Mouse (Mus musculus) heart, embryonic 16.5 days (tissue): ENCODE measurements around the gene Slc1a2. TPM values are rescaled to one million over a fixed set of nuclear protein-coding genes. Genes with fewer than 3 reads are reported as not detected.

Source experiments
- ATAC-seq: fragments of 200-750 bp; cut with Nextera tagmentation; replicated peaks from 2 replicates; pipeline ENCODE4 v1.8.0; 2017; ENCODE audit warnings: moderate number of reproducible peaks; ENCODE audit not compliant: insufficient read depth, low FRiP score; ENCODE audit errors: extremely low read depth
- H3K27ac ChIP-seq: fragments of 300-500 bp; sonication (generic); 2 replicates; pipeline ENCODE4 v1.5.1; 2014; ENCODE audit warnings: mild to moderate bottlenecking, low read length, control low read depth, moderate library complexity
- H3K27me3 ChIP-seq: fragments of 300-500 bp; sonication (generic); 2 replicates; pipeline ENCODE4 v1.6.1; 2014; ENCODE audit warnings: low read length, mixed read lengths; ENCODE audit not compliant: control insufficient read depth, insufficient read depth
- H3K36me3 ChIP-seq: fragments of 300-500 bp; sonication (generic); 2 replicates; pipeline ENCODE4 v1.6.1; 2014; ENCODE audit not compliant: control insufficient read depth, insufficient read depth
- H3K4me1 ChIP-seq: fragments of 300-500 bp; sonication (generic); 2 replicates; pipeline ENCODE4 v1.6.1; 2014; ENCODE audit warnings: low read length, mixed read lengths; ENCODE audit not compliant: control insufficient read depth, insufficient read depth
- H3K4me2 ChIP-seq: fragments of 300-500 bp; sonication (generic); 2 replicates; pipeline ENCODE4 v1.6.1; 2014; ENCODE audit warnings: low read depth, mild to moderate bottlenecking, control low read depth, low read length
- H3K4me3 ChIP-seq: fragments of 300-500 bp; sonication (generic); 2 replicates; pipeline ENCODE4 v1.5.1; 2014; ENCODE audit warnings: mild to moderate bottlenecking, control low read depth, low read length
- H3K9ac ChIP-seq: fragments of 300-500 bp; sonication (generic); 2 replicates; pipeline ENCODE4 v1.6.1; 2014; ENCODE audit warnings: low read length, control low read depth
- H3K9me3 ChIP-seq: fragments of 300-500 bp; sonication (generic); replicated peaks from 2 replicates; pipeline ENCODE4 v1.6.1; 2016; ENCODE audit warnings: low read length; ENCODE audit not compliant: control insufficient read depth
- WGBS: fragments of 180-500 bp; shearing (Covaris S2); extraction: QIAGEN DNeasy Blood & Tissue Kit; methylation state at CpG from one replicate; pipeline ENCODE4 v1.1.7; 2014; 5-methylcytosine and 5-hydroxymethylcytosine counted together
- polyA plus RNA-seq: library from polyadenylated mRNA; unstranded; fragments of >200 nt; fragmentation: Nextera tagmentation; extraction: Ambion mirVana; gene quantifications from 2 replicates; pipeline ENCODE4 v1.2.1, GENCODE M21; 2015

The Slc1a2 gene
- 0.14 and 0.32 TPM in 2 replicates for polyA plus RNA-seq

- Histone ChIP-seq H3K36me3 (no peaks in the 10 kb centered on the region), H3K9me3 (no peaks in the 10 kb centered on the region), H3K4me1 (peaks cover 3% of the 10 kb centered on the region; the same call in 1 of the 2 replicates), H3K9ac (peak within 1 kb of the TSS; percentile 68), H3K4me2 (peak within 1 kb of the TSS; percentile 99), H3K4me3 (peak within 1 kb of the TSS; percentile 71), H3K27me3 (peaks cover 25% of the 10 kb centered on the region), H3K27ac (no peak within 1 kb of the TSS)
- no peak for ATAC-seq
- 4% methylated on average over 20 of the region's 20 CpGs for WGBS
Measured at GRCm38 (mm10) chr2:102658163-102658660, at the start of gene Slc1a2. TSS of gene Slc1a2 (plus strand) at chr2:102658659.

- Histone ChIP-seq H3K27ac (no peak overlapping the region), H3K9ac (no peak overlapping the region), H3K4me3 (no peak overlapping the region), H3K4me1 (no peaks in the 10 kb centered on the region), H3K27me3 (no peaks in the 10 kb centered on the region), H3K9me3 (no peaks in the 10 kb centered on the region), H3K36me3 (no peaks in the 10 kb centered on the region), H3K4me2 (no peak overlapping the region)
- ATAC-seq = no peak
- WGBS = 90% methylated on average over 4 of the region's 4 CpGs
Measured at GRCm38 (mm10) chr2:102610485-102610884, 48.0 kb upstream of the Slc1a2 start.

GRCm38 (mm10) chr2:102616637-102617036 lies 41.8 kb upstream of the Slc1a2 start:
- WGBS = 48% methylated on average over 2 of the region's 2 CpGs
- no peak overlapping the region for H3K4me3 ChIP-seq
- ATAC-seq = no peak
- H3K9me3 ChIP-seq = no peaks in the 10 kb centered on the region
- no peak overlapping the region for H3K9ac ChIP-seq
- H3K27me3 ChIP-seq = no peaks in the 10 kb centered on the region
- no peaks in the 10 kb centered on the region for H3K36me3 ChIP-seq
- H3K4me2 ChIP-seq = no peak overlapping the region
- no peak overlapping the region for H3K27ac ChIP-seq
- no peaks in the 10 kb centered on the region for H3K4me1 ChIP-seq

- Histone ChIP-seq H3K9ac (no peak overlapping the region), H3K27me3 (no peaks in the 10 kb centered on the region), H3K4me3 (no peak overlapping the region), H3K9me3 (no peaks in the 10 kb centered on the region), H3K36me3 (no peaks in the 10 kb centered on the region), H3K27ac (no peak overlapping the region), H3K4me1 (no peaks in the 10 kb centered on the region), H3K4me2 (no peak overlapping the region)
- ATAC-seq = no peak
- 84% methylated on average over 12 of the region's 12 CpGs for WGBS
Measured at GRCm38 (mm10) chr2:102620744-102621429, 37.6 kb upstream of the Slc1a2 start.

- H3K36me3 ChIP-seq = no peaks in the 10 kb centered on the region
- H3K4me2 ChIP-seq = no peak overlapping the region
- no peaks in the 10 kb centered on the region for H3K9me3 ChIP-seq
- no peaks in the 10 kb centered on the region for H3K27me3 ChIP-seq
- no peak overlapping the region for H3K4me3 ChIP-seq
- 77% methylated on average over 5 of the region's 5 CpGs for WGBS
- no peak overlapping the region for H3K27ac ChIP-seq
- ATAC-seq = no peak
- no peak overlapping the region for H3K9ac ChIP-seq
- no peaks in the 10 kb centered on the region for H3K4me1 ChIP-seq
Measured at GRCm38 (mm10) chr2:102622176-102622575, 36.3 kb upstream of the Slc1a2 start.

- no peak for ATAC-seq
- Histone ChIP-seq H3K27ac (no peak overlapping the region), H3K27me3 (no peaks in the 10 kb centered on the region), H3K4me1 (no peaks in the 10 kb centered on the region), H3K4me3 (no peak overlapping the region), H3K36me3 (no peaks in the 10 kb centered on the region), H3K4me2 (no peak overlapping the region), H3K9ac (no peak overlapping the region), H3K9me3 (no peaks in the 10 kb centered on the region)
Measured at GRCm38 (mm10) chr2:102622943-102623342, 35.5 kb upstream of the Slc1a2 start.

GRCm38 (mm10) chr2:102624538-102624937 lies 33.9 kb upstream of the Slc1a2 start:
- Histone ChIP-seq H3K4me2 (no peak overlapping the region), H3K9ac (no peak overlapping the region), H3K36me3 (no peaks in the 10 kb centered on the region), H3K4me3 (no peak overlapping the region), H3K27me3 (no peaks in the 10 kb centered on the region), H3K9me3 (no peaks in the 10 kb centered on the region), H3K27ac (no peak overlapping the region), H3K4me1 (no peaks in the 10 kb centered on the region)
- ATAC-seq = no peak
- 87% methylated on average over 1 of the region's 1 CpGs for WGBS

- Histone ChIP-seq H3K36me3 (no peaks in the 10 kb centered on the region), H3K9me3 (no peaks in the 10 kb centered on the region), H3K27me3 (no peaks in the 10 kb centered on the region), H3K4me1 (no peaks in the 10 kb centered on the region), H3K4me3 (no peak overlapping the region), H3K9ac (no peak overlapping the region), H3K27ac (no peak overlapping the region), H3K4me2 (no peak overlapping the region)
- 80% methylated on average over 4 of the region's 4 CpGs for WGBS
- ATAC-seq = no peak
Measured at GRCm38 (mm10) chr2:102632361-102632760, 26.1 kb upstream of the Slc1a2 start.

- Histone ChIP-seq H3K9me3 (no peaks in the 10 kb centered on the region), H3K4me2 (no peak overlapping the region), H3K36me3 (no peaks in the 10 kb centered on the region), H3K4me3 (no peak overlapping the region), H3K9ac (no peak overlapping the region), H3K27ac (no peak overlapping the region), H3K27me3 (no peaks in the 10 kb centered on the region), H3K4me1 (no peaks in the 10 kb centered on the region)
- no peak for ATAC-seq
- WGBS = 78% methylated on average over 1 of the region's 1 CpGs
Measured at GRCm38 (mm10) chr2:102634010-102634409, 24.4 kb upstream of the Slc1a2 start.
